Mouse (Mus musculus): Measurements from ENCODE around the gene Gtf3c6.
A peak's percentile ranks its signal among the peaks of the same experiment; 100 is the strongest.

Gtf3c6 gene

DNA sequence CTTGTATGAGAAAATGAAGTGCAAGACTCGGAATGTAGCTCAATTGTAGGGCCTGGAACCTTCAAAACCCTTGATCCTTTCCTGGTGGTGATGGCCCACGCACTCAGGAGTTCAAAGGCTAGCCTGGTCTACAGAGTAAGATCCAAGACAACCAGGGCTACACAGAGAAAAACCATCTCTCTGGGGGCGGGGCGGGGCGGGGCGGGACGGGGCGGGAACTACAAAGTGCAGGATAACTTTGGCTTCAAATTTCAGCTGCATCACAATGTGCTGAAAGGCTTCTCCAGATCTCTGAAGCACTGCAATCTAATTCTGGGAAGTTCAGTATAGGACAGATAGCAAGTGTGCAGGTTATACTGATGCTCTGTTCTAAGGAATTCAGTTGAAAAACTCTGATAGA is 1.6 kb upstream of the Gtf3c6 start:
- ATAC-seq (ENCODE audit: insufficient number of reproducible peaks, low FRiP score, low TSS enrichment), result no peak

DNA sequence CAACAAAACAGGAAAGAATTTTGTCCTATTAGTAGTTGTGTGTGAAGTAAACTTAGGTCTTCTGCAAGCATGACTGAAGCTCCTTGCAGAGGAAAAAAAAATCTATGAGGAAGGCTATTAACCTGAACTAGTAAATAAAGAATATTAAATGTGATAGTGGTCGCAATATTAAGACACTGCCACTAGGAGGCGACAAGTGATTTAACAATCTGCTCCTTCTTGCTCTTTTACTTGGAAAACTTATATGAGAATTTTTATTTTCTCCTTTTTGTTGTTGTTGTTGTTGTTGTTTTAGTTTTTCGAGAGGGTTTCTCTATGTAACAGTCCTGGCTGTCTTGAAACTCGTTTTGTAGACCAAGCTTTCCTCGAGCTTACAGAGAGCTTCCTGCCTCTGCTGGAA is 1.1 kb upstream of the Gtf3c6 start:
- 0 out of 2 replicates have a peak, but pooled peaks have one; percentile 9 for ATAC-seq (ENCODE audit: insufficient number of reproducible peaks, low FRiP score, low TSS enrichment)

DNA sequence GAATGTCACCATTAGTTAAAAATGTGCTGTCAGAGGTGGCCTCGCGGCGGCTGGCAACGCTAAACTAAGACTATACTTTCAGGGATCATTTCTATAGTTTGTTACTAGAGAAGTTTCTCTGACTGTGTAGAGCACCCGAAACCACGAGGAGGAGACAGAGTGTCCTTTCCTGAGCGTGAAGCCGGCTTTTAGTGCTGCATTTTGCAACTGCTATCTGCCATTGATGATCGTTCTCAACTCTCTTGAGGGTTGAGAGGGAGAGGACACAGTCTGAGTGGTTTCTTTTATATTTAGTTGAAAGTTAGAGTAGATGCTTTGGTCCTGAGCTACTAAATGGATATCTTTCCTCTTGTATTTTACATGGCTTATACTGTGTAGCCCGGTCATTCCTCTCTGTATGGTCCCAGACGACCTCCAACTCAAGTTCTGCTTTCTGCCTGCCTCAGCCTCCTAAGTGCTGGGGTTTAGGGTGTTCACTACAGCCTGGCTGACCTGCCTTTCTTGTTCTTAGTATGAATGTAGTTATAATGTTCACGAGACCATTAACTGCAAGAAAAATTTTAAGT is 576 bp upstream of the Gtf3c6 start:
- ATAC-seq (ENCODE audit: insufficient number of reproducible peaks, low FRiP score, low TSS enrichment), result peak; percentile 29; the same call in 1 of the 2 replicates

DNA sequence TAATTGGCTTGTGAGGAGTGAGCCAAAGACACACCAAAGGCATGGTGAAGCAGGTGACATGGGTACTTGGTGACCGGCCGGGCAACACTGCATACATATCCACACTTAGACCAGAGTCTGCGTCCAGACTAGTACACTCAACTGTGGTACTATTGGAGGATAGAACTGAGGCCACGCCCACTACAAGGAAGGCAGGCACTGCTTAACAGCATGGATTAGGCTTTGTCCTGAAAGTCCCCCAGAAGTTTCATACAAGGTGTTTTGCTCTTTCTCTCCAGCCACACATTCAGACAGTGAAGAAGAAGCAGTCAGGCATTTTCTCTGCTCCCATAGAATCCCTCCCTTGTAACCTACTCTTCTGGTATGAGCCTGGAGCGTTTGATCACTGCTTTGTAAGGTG is 1.2 kb downstream of the Gtf3c6 start:
- ATAC-seq (ENCODE audit: insufficient number of reproducible peaks, low FRiP score, low TSS enrichment), result 0 out of 2 replicates have a peak, but pooled peaks have one; percentile 47

DNA sequence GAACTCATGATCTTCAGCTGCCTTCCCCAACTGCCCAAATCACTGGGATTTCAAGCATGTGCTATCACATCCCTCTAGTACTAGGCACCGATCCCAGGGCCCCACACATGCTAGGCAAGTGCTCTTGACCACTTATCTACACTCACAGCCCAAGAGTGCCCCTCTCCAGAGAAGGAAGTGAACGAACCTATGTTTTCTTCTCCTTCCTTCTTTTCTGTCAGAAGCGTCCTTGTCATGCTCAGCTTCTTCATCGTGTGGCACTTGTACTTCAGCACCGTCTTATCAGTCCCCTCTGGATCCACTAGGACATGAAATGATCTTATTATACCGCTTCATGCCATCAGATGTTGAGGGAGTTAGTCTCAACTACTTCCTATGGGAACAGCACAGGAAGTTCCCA is 6.9 kb downstream of the Gtf3c6 start:
- no peak for ATAC-seq (ENCODE audit: insufficient number of reproducible peaks, low FRiP score, low TSS enrichment)

DNA sequence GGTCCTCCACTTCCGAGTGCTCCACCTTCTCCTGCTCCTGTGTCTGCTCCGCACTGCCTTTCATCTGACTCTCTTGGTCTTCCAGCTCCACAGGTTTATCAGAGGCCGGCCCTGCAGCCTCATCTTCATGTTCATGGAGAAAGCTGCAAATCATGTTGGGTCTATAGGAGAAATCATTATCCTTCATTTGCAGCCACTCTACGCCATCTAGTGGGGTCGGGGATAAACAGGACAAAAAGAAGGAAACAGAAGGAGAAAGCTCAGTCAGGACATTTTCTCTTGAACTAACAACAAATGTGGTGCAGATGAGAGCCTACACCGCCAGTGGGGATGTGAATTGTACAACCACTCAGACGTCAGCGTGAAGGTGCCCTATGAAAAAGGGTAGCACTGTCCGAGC is 8.3 kb downstream of the Gtf3c6 start:
- no peak for ATAC-seq (ENCODE audit: insufficient number of reproducible peaks, low FRiP score, low TSS enrichment)

DNA sequence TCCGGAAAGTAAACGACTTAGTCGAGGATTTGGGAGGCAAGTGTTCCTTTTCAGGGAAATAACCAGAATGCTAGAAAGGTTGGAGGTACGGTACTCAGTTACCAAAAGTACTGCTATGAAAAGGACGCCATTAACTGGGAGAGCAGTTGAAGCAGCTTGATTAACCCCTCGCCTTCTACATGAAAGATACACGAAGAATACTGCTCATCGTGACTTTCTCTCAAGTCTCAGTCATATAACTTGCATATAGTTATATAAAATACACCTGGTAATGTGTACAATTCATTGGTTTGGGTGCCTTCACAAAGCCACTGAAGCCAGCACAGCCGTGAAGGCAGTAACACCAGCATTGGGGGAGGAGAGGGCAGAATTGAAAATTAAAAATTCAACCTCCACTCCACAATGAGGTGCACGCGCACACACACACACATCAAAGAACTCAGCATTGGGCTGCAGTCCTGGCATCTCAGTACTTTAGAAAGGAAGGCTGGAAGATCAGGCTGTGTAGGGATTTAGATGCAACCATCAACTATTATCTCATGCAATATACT is 10.7 kb downstream of the Gtf3c6 start:
- ATAC-seq (ENCODE audit: insufficient number of reproducible peaks, low FRiP score, low TSS enrichment), result peak; percentile 12; the same call in 1 of the 2 replicates

DNA sequence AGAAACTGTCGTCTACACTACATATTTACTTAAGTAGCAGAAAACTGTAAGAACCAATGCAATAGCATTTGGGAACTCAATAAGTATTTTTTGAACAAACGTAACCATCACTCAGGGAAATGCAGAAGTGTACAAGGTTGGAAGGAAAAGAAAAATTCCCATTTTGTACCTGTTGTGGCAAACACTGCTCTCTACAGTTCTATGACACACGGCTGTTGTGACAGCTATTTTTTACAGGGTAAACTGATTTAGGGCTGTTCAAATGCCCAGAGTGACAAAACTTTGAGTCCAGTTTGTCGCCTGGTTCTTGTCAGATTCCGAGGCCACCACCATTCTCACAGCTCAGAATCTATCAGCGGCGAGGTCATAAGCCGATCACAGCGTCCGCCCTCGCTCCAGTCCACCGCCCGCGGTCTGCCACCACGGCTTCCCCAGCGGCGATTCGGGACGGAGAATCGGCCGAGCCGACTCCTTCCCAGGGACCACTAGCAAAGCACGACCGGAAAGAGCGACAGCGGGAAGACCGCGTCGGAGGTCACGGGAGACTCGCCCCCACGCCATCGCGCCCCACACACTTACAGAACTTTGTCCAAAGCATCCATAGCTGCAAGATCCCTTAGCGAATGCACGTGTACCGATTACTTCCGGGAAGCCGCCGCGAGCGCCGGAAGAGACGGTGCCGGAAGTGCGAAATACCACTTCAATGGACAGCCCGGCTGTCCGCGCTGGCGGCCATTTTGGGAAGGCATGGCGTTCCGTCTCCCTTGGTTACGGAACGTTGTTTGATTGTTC is 11.3 kb downstream of the Gtf3c6 start, which contains the start of gene Rpf2:
Gene Rpf2, minus strand, starts transcription at position 663 of the 792 bp plus-strand sequence.
- peak; percentile 93 for ATAC-seq (ENCODE audit: insufficient number of reproducible peaks, low FRiP score, low TSS enrichment)

DNA sequence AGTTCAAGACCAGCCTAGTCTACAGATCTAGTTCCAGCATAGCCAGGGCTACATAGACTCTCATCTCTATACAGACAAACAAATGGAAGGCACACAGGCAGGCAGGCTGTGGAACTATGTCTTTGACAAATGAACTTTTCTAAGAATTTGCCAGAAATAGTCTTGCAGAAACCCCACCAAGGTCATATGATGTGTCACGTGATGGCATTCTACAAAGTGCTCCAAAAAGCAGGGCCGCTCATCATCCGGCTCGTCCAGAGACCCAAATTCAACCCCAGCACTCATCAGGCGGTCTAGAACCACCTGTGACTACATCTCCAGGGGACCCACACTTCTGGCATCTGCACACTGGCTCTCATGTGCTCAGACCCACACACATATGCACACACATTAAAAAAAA is 20.1 kb downstream of the Gtf3c6 start:
- ATAC-seq (ENCODE audit: insufficient number of reproducible peaks, low FRiP score, low TSS enrichment), result no peak

DNA sequence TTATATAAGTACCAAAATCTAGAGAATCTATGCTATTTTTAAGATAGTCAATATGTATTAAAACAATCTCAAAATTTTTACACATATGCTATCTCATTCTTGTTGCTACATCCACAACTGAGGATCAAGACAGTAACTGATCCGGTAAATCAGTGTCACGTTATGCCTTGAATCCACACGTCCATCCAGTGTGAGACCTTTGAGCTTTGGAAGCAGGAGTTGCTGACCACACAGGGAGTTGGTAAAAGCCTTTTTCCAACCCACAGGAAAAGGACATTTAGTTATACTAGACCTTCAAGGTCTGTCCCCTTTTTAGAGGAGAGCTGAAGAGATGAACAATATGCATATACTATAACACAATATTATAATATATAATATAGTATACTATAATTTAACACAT is 24.7 kb downstream of the Gtf3c6 start:
- ATAC-seq (ENCODE audit: insufficient number of reproducible peaks, low FRiP score, low TSS enrichment), result no peak

DNA sequence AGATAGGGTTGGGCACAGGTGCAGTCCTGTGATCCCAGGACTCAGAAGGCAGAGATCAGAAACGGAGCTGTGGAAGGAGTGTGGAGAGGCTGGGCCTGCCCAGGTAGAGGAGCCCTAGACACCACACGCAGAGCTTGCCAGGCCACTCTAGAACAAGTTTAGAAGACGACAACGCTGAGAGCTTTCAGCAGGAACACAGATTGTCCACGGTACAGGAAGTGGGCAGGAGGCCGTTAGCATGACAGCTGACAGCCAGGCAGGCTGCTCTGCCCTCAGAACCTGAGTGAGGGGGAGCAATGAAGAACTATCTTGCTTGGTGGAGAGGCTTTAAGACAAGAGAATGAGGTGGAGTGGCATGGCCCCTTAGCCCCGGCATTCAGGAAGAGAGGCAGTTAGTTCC is 25.5 kb downstream of the Gtf3c6 start:
- no peak for ATAC-seq (ENCODE audit: insufficient number of reproducible peaks, low FRiP score, low TSS enrichment)

DNA sequence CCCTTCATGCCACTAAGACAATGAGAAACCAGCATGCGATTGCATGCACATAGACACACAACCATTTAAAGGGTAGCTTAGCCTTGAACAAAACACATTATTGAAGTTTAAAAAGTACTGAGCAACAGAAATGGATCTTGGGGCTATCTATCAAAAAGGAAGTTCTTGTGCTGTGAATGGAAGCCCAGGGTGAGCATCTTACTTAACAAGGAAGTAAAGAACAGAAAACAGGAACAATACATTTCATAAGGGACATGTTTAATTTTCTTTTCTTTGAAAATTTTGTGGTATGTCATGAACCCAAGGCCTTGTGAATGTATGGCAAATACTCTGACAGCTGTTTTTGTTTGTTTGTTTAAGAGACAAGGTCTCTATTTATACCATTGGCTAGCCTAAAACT is 28.2 kb downstream of the Gtf3c6 start:
- no peak for ATAC-seq (ENCODE audit: insufficient number of reproducible peaks, low FRiP score, low TSS enrichment)

DNA sequence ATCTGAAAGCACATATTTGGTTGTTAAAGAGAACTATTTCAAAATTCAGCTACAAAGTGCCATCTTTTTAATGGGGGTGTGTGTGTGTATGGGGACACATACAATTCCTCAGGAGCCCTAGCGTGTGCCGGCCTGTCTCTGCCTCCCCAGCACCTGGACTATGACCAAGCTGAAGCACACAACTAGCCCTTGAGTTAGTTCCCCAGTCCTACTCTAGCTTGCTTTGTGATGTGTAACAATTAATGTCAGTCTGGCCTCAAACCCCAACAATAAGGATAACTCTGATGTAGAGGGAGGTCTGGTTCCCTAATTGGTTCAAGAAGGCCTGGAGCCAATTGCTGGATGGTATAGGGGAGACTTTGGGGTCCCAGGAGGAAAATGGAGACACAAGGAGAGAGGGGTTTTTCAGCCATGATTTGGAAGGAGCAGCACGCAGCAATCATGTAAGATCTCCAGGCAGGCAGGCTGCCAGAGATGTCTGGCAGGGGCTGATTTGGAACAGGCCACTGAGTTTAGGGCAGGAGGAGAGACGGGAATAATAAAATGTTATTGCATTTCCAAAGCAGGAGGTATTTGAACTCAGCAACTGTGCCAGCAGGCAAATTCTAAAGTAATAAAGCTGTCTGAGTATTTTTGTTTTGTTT is 30.1 kb downstream of the Gtf3c6 start:
- no peak for ATAC-seq (ENCODE audit: insufficient number of reproducible peaks, low FRiP score, low TSS enrichment)

DNA sequence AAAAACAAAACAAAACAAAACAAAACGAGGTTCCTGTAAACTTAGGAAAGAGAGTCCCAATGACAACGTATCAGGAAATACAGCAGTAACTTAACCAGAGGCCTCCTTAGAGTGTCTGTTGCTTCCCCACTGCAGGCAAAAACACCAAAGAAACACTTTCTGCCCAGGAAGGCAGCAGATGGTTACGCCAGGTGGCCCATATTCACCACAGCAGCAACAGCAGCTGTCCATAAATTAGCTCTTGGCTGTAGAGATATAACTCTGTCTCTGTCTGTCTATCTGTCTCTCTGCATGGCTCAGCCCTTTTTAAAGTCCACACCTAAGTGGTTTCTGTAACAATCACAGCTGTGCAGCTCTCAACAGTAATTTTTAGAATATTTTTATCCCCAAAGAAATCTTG is 39.0 kb downstream of the Gtf3c6 start:
- no peak for ATAC-seq (ENCODE audit: insufficient number of reproducible peaks, low FRiP score, low TSS enrichment)

DNA sequence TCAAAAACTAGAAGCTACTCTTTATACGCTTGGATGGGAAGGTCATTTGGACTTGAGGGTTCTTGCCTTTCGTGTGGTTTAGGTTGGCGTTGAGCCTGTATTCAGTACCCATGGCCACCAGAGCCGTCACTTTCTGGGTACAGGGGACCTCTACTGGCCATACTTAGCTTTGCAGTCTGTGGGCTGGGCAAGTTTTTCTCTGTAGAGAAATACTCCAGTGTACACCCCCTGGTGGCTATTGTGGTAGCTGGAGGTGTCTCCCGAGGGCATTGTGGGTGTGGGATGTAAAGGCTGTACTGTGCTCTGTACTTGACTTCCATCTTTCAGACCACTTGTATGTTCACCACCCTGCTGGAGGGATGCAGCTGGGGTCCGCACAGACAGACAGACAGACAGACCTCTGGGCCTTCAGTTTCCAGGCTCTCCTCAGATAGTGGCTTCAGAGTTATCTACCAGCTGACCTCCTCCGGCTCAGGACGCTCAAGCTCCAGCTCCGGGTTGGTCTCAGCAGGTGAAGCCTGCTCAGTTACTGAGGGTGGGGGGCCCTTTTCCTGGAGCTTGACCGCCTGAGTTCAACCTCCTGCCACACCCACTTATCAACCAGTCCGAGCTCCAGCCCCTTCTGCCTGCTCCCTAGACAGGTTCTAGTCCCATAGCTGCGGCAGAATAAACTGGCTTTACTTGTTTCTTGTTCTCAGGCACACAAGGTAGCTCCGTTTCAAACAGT is 45.3 kb downstream of the Gtf3c6 start:
- ATAC-seq (ENCODE audit: insufficient number of reproducible peaks, low FRiP score, low TSS enrichment), result peak; percentile 91

All from cerebellum, adult (tissue).